Mouse (Mus musculus): ENCODE measurements around the gene Gpr160.

- TF ChIP-seq CTCF (IDR thresholded peaks at IDR 0.05; ENCODE audit: low read depth), result no peak
- no peak for TF ChIP-seq EP300 (IDR thresholded peaks at IDR 0.05; ENCODE audit: low read depth)
These were observed 41.0 kb downstream of the Gpr160 start for GRCm38 (mm10) chr3:30896721-30897120.

All from heart, postnatal 0 days (tissue).